ENCODE assay signal across 8 mouse cellular contexts in genomic region chr14:46831837-46832333, GRCm38 (mm10). TPM values are rescaled to one million over a fixed set of nuclear protein-coding genes. Genes with fewer than 3 reads are reported as not detected.
DNase-seq lines count a peak whose midpoint lies in the region; ATAC-seq and TF ChIP-seq lines count a peak whose summit lies in the region.

Cgrrf1 (plus strand) TSS chr14:46832125.

- no peak for TF ChIP-seq CTCF in cortical plate, adult 2 months (IDR thresholded peaks at IDR 0.05; ENCODE audit: extremely low read depth, insufficient read depth, low read length)

- peak within 1 kb of the TSS; percentile 81 for H3K4me3 ChIP-seq in cortical plate, adult 2 months (ENCODE audit: insufficient read depth, low read length)
- H3K4me3 ChIP-seq in megakaryocyte, embryonic 14.5 days (replicated peaks): peak within 1 kb of the TSS; percentile 98

- H3K4me1 ChIP-seq in cortical plate, adult 2 months (ENCODE audit: control insufficient read depth, insufficient read depth, low read length): peaks cover 1% of the 10 kb centered on the region; the same call in 1 of the 2 replicates
- peaks cover 23% of the 10 kb centered on the region for H3K4me1 ChIP-seq in megakaryocyte, embryonic 14.5 days

- peak; percentile 94 to 97 for DNase-seq in gastrocnemius, adult 8-10 months (ENCODE audit: low spot score in 2 of 2)
- peak; percentile 85 for DNase-seq in hindlimb bud, embryonic 11.5 days (ENCODE audit: extremely low spot score, low read depth, low spot score)
- DNase-seq in left cerebral cortex, adult 8-10 months (ENCODE audit: low spot score in 2 of 2): peak; percentile 83 to 95
- DNase-seq in right cerebral cortex, postnatal 10 days (ENCODE audit: low spot score in 2 of 2): peak; percentile 93 to 94
- DNase-seq in urinary bladder, postnatal 25 days (ENCODE audit: low spot score): peak; percentile 83

- peaks cover 8% of the 10 kb centered on the region for H3K36me3 ChIP-seq in megakaryocyte, embryonic 14.5 days (replicated peaks; ENCODE audit: low read length)

- ATAC-seq in activated CD4-positive, CD25-positive, alpha-beta regulatory T cell, adult 4 months: peak; percentile 98

- TF ChIP-seq POLR2A in cortical plate, adult 2 months (IDR thresholded peaks at IDR 0.05; ENCODE audit: extremely low read depth, insufficient read depth, low read length): peak; percentile 73

- no peaks in the 10 kb centered on the region for H3K27me3 ChIP-seq in megakaryocyte, embryonic 14.5 days (replicated peaks)

- no peaks in the 10 kb centered on the region for H3K9me3 ChIP-seq in megakaryocyte, embryonic 14.5 days

- peak within 1 kb of the TSS; percentile 34; the same call in 1 of the 2 replicates for H3K27ac ChIP-seq in cortical plate, adult 2 months (ENCODE audit: insufficient read depth, low read length)

RNA-seq across cellular contexts. Expression of gene Cgrrf1, which starts in this region (rescaled TPM):
- polyA plus RNA-seq in activated CD4-positive, CD25-positive, alpha-beta regulatory T cell, adult 4 months (2017; shearing (Covaris generic)): 10 to 100 TPM; 12.0 to 12.6 TPM
- polyA plus RNA-seq in cortical plate, adult 2 months (2012; rRNA removed): 42.1 and 44.6 TPM in 2 replicates
- 10 to 100 TPM; 50.0 to 57.8 (median 53.9) TPM for total RNA-seq in gastrocnemius, adult 8-10 months (2022)
- total RNA-seq in left cerebral cortex, adult 8-10 months (2022): 10 to 100 TPM; 31.6 to 38.2 (median 31.9) TPM
- 8.3 and 14.0 TPM in 2 replicates for polyA plus RNA-seq in megakaryocyte, embryonic 14.5 days (2012; ENCODE audit: insufficient read depth, low replicate concordance)

Comparison
In these comparisons a context has a peak if more than half of its experiments do, and no peak if none do; other contexts are left out.
1. Peak in every context shown above with its lines: DNase-seq, ATAC-seq, H3K4me3 ChIP-seq and H3K27ac ChIP-seq.